Mouse (Mus musculus): ENCODE measurements around the gene Nlk. TPM values are rescaled to one million over a fixed set of nuclear protein-coding genes. Genes with fewer than 3 reads are reported as not detected.

Nlk gene
- total and polyA plus RNA-seq, 3 experiments = 14.8 to 22.4 (median 20.4) TPM

- H3K36me3 ChIP-seq (replicated peaks in 1 of 2; ENCODE audit: control insufficient read depth in 1 of 2, insufficient read depth in 1 of 2, low read length in 1 of 2) = peaks cover 20 to 69% of the 10 kb centered on the region in 2 experiments
- TF ChIP-seq TCF12 (IDR thresholded peaks at IDR 0.05; ENCODE audit: low read depth, low read length) (no peak), GABPA (IDR thresholded peaks at IDR 0.05; ENCODE audit: insufficient replicate concordance, low read depth, low read length) (no peak), POLR2AphosphoS2 (IDR thresholded peaks at IDR 0.05; ENCODE audit: low read depth, low read length) (no peak), HCFC1 (IDR thresholded peaks at IDR 0.05; ENCODE audit: low read depth, low read length) (no peak), ZMIZ1 (IDR thresholded peaks at IDR 0.05; ENCODE audit: low read depth, low read length) (no peak), RAD21 (IDR thresholded peaks at IDR 0.05; ENCODE audit: low read depth, low read length) (no peak), ZNF384 (IDR thresholded peaks at IDR 0.05; ENCODE audit: low read depth, low read length) (no peak), CHD2 (IDR thresholded peaks at IDR 0.05; ENCODE audit: low read length) (no peak), USF2 (conservative IDR thresholded peaks at IDR 0.05; ENCODE audit: low read depth, low read length) (no peak)
- no peaks in the 10 kb centered on the region for H3K79me2 ChIP-seq (replicated peaks; ENCODE audit: control insufficient read depth, extremely low read depth, insufficient read depth, poor library complexity, severe bottlenecking)
- H3K4me3 ChIP-seq (replicated peaks in 1 of 3; ENCODE audit: low read depth in 2 of 3, low read length in 2 of 3, poor library complexity in 1 of 3) = no peak overlapping the region
- H3K4me1 ChIP-seq (ENCODE audit: control insufficient read depth in 1 of 2, insufficient read depth in 2 of 2) = no peaks in the 10 kb centered on the region
- in situ Hi-C loops (cut with MboI; ENCODE audit: low pct_ligation_motif_present, low pct_unique_long_range_greater_than_20kb, low sequenced_read_pairs) = loop anchor here (25.0 kb wide), 1 partner anchor 637 kb away; no protein-coding TSS in a partner anchor
- no peak for DNase-seq (ENCODE audit: extremely low read depth)
- no peak overlapping the region for H3K9ac ChIP-seq (ENCODE audit: insufficient read depth, low read depth)
- H3K9me3 ChIP-seq (replicated peaks; ENCODE audit: low read length) = no peaks in the 10 kb centered on the region
- dilution Hi-C loops (cut with MboI; ENCODE audit: extremely low pct_ligation_motif_present, extremely low pct_unique_long_range_greater_than_20kb, low sequenced_read_pairs) = no loop called here
- no peak overlapping the region for H3K27ac ChIP-seq (ENCODE audit: insufficient read depth, low read depth)
- H3K4me2 ChIP-seq (ENCODE audit: insufficient read depth, low read depth, poor library complexity, severe bottlenecking) = no peak overlapping the region
- no peaks in the 10 kb centered on the region for H3K27me3 ChIP-seq (replicated peaks)
Measured at GRCm38 (mm10) chr11:78574975-78575374, 122.2 kb downstream of the Nlk start.

- no peak overlapping the region for H3K4me2 ChIP-seq (ENCODE audit: insufficient read depth, low read depth, poor library complexity, severe bottlenecking)
- H3K4me1 ChIP-seq (ENCODE audit: control insufficient read depth in 1 of 2, insufficient read depth in 2 of 2) = no peaks in the 10 kb centered on the region
- no peak overlapping the region for H3K4me3 ChIP-seq (replicated peaks in 1 of 3; ENCODE audit: low read depth in 2 of 3, low read length in 2 of 3, poor library complexity in 1 of 3)
- no peaks in the 10 kb centered on the region for H3K79me2 ChIP-seq (replicated peaks; ENCODE audit: control insufficient read depth, extremely low read depth, insufficient read depth, poor library complexity, severe bottlenecking)
- H3K36me3 ChIP-seq (replicated peaks in 1 of 2; ENCODE audit: control insufficient read depth in 1 of 2, insufficient read depth in 1 of 2, low read length in 1 of 2) = peaks cover 24 to 73% of the 10 kb centered on the region in 2 experiments
- no peaks in the 10 kb centered on the region for H3K9me3 ChIP-seq (replicated peaks; ENCODE audit: low read length)
- H3K27ac ChIP-seq (ENCODE audit: insufficient read depth, low read depth) = no peak overlapping the region
- in situ Hi-C loops (cut with MboI; ENCODE audit: low pct_ligation_motif_present, low pct_unique_long_range_greater_than_20kb, low sequenced_read_pairs) = loop anchor here (25.0 kb wide), 1 partner anchor 638 kb away; no protein-coding TSS in a partner anchor
- H3K9ac ChIP-seq (ENCODE audit: insufficient read depth, low read depth) = no peak overlapping the region
- no peak for DNase-seq (ENCODE audit: extremely low read depth)
- TF ChIP-seq EP300 (IDR thresholded peaks at IDR 0.05; ENCODE audit: low read length) = no peak
- no peak for TF ChIP-seq MAFK (IDR thresholded peaks at IDR 0.05; ENCODE audit: insufficient replicate concordance, low read length)
- TF ChIP-seq PAX5 (IDR thresholded peaks at IDR 0.05; ENCODE audit: low read length) = no peak
- no peak for TF ChIP-seq ZMIZ1 (IDR thresholded peaks at IDR 0.05; ENCODE audit: low read depth, low read length)
- no peak for TF ChIP-seq MAX (IDR thresholded peaks at IDR 0.05; ENCODE audit: low read length)
- no peak for TF ChIP-seq HCFC1 (IDR thresholded peaks at IDR 0.05; ENCODE audit: low read depth, low read length)
- TF ChIP-seq TCF12 (IDR thresholded peaks at IDR 0.05; ENCODE audit: low read depth, low read length) = no peak
- no peak for TF ChIP-seq UBTF (IDR thresholded peaks at IDR 0.05; ENCODE audit: low read depth, low read length)
- no peak for TF ChIP-seq JUN (IDR thresholded peaks at IDR 0.05; ENCODE audit: insufficient read depth, low read depth, low read length)
- TF ChIP-seq ZNF384 (IDR thresholded peaks at IDR 0.05; ENCODE audit: low read depth, low read length) = no peak
- TF ChIP-seq MXI1 (IDR thresholded peaks at IDR 0.05; ENCODE audit: low read depth, low read length) = no peak
- no peak for TF ChIP-seq MYC (IDR thresholded peaks at IDR 0.05; ENCODE audit: low read depth, low read length)
- no peak for TF ChIP-seq JUND (conservative IDR thresholded peaks at IDR 0.05; ENCODE audit: low read depth, low read length)
- dilution Hi-C loops (cut with MboI; ENCODE audit: extremely low pct_ligation_motif_present, extremely low pct_unique_long_range_greater_than_20kb, low sequenced_read_pairs) = no loop called here
- no peaks in the 10 kb centered on the region for H3K27me3 ChIP-seq (replicated peaks)
Measured at GRCm38 (mm10) chr11:78574536-78574935, 122.6 kb downstream of the Nlk start.
